Mouse (Mus musculus) myocyte (in vitro differentiated cells): Measurements from ENCODE around the gene Nxph4.

ENCODE experiments used
- CEBPB ChIP-seq: IDR thresholded peaks from 2 replicates; pipeline ENCODE4 v1.6.1; 2011; ENCODE audit warnings: mild to moderate bottlenecking, moderate library complexity; ENCODE audit not compliant: poor library complexity, insufficient read depth, severe bottlenecking
- E2F4 ChIP-seq: IDR thresholded peaks from one replicate; pipeline ENCODE4 v1.6.1; 2011; ENCODE audit warnings: mild to moderate bottlenecking, control low read depth, moderate library complexity; ENCODE audit not compliant: insufficient read depth
- MAX ChIP-seq: IDR thresholded peaks from one replicate; pipeline ENCODE4 v1.6.1; 2011; ENCODE audit warnings: low read depth, mild to moderate bottlenecking, control low read depth
- MYOG ChIP-seq, 3 experiments: IDR thresholded peaks; one replicate each; pipeline ENCODE4 v1.6.1; 2011; ENCODE audit warnings: control low read depth in 2 of 3, low read depth in 2 of 3, mild to moderate bottlenecking in 2 of 3; ENCODE audit not compliant: insufficient read length in 2 of 3, control insufficient read depth in 1 of 3, insufficient read depth in 1 of 3
- POLR2A ChIP-seq: IDR thresholded peaks from one replicate; pipeline ENCODE4 v1.6.1; 2011; ENCODE audit warnings: low read depth, mild to moderate bottlenecking, control low read depth, moderate library complexity; ENCODE audit not compliant: insufficient read length
- POLR2AphosphoS2 ChIP-seq: IDR thresholded peaks from one replicate; pipeline ENCODE4 v1.6.1; 2011; ENCODE audit warnings: low read depth, control low read depth; ENCODE audit not compliant: insufficient read length
- REST ChIP-seq: IDR thresholded peaks from one replicate; pipeline ENCODE4 v1.6.1; 2011; ENCODE audit warnings: mild to moderate bottlenecking, control low read depth, moderate library complexity; ENCODE audit not compliant: insufficient read depth, insufficient read length
- TCF12 ChIP-seq: IDR thresholded peaks from one replicate; pipeline ENCODE4 v1.6.1; 2011; ENCODE audit warnings: mild to moderate bottlenecking, control low read depth; ENCODE audit not compliant: poor library complexity, insufficient read depth, severe bottlenecking
- USF1 ChIP-seq: IDR thresholded peaks from one replicate; pipeline ENCODE4 v1.6.1; 2011; ENCODE audit warnings: low read depth, mild to moderate bottlenecking, control low read depth, moderate library complexity

DNA sequence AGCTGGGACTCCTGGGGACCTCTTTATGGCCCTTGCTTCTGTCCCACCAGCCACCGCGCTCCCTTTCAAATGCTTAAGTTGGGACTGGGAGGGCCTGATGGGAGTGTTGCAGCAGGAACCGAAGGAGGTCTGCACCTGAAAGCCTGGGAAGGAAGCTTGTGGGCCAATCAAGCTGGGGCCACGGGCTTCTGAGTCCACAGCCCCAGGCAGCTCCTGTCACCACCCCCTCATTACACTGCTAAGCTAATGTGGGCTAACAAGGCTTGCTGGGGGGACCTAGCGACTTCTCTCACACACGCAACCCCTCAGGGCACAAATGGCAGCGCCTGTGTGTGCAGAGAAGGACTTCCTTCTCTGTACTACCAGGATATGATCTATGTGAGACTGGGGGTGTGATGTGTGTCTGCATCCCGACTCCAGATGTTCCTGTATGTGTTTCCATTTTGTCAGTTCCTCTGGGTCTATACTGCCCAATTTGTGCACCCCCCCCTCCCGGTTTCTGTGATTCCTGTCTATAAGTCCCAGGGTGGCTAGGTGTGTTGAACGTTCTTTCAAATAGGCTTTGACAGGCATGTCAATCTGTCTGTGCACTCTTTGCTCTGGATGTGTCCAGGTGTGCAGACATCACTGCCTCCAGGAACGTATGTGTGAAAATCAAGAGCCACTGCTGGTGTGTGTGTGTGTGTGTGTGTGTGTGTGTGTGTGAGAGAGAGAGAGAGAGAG lies 23.3 kb downstream of the Nxph4 start:
- TF ChIP-seq POLR2A, result no peak
- no peak for TF ChIP-seq MAX
- no peak for TF ChIP-seq TCF12
- TF ChIP-seq POLR2AphosphoS2, result no peak
- TF ChIP-seq E2F4, result no peak
- TF ChIP-seq USF1, result no peak
- no peak for TF ChIP-seq MYOG (IDR thresholded peaks at IDR 0.05; ENCODE audit: control insufficient read depth in 1 of 3, insufficient read depth in 1 of 3, insufficient read length in 2 of 3, low read depth in 2 of 3)
- TF ChIP-seq CEBPB, result no peak
- TF ChIP-seq REST, result no peak
